Mouse (Mus musculus) yolk sac, embryonic 10.5 days (tissue): ENCODE data around the gene Ppp4c.

ENCODE experiments used
- DNase-seq: peaks from one replicate; pipeline ENCODE4 v3.0.0-alpha.2; 2017; ENCODE audit warnings: low spot score

Ppp4c gene

DNA sequence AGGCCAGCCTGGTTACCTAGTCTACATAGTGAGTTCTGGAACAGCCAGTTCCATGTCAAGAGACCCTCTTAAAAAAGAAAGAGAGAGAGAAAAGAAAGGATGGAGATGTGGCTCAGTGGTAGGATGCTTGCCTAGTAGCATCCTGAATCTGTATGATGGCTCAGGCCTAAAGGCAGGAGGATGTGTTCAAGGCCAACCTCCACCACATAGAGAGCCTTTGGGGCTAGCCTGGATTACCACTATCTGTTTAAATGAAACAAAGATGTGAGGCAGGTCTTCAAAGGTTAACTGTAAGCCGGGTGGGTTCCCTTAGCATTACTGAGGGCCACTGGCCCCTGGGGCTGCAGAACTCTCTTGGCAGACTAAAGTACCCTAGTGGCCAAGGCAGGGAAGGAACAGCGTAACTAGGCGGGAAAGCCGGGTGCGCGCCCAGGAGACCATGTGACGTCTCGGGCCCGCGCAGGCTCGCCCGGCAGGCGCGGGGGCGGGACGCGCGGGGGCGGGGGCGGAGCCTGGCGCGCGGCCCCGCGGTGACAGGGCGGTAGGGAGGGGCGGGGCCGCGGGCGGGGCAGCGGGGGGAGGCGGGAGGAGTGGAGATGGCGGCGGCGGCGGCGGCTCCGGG, 33.1 kb downstream of the Ppp4c start, which contains the start of gene Mapk3:
Gene Mapk3 (plus strand): TSS at position 552 of the 622 bp plus-strand sequence.
- DNase-seq, result peak; percentile 92

GRCm38 (mm10) chr7:126758539-126758938, 33.8 kb downstream of the Ppp4c start:
- DNase-seq, result no peak

GRCm38 (mm10) chr7:126754866-126755265, 37.4 kb downstream of the Ppp4c start:
- DNase-seq, result peak; percentile 76

DNA sequence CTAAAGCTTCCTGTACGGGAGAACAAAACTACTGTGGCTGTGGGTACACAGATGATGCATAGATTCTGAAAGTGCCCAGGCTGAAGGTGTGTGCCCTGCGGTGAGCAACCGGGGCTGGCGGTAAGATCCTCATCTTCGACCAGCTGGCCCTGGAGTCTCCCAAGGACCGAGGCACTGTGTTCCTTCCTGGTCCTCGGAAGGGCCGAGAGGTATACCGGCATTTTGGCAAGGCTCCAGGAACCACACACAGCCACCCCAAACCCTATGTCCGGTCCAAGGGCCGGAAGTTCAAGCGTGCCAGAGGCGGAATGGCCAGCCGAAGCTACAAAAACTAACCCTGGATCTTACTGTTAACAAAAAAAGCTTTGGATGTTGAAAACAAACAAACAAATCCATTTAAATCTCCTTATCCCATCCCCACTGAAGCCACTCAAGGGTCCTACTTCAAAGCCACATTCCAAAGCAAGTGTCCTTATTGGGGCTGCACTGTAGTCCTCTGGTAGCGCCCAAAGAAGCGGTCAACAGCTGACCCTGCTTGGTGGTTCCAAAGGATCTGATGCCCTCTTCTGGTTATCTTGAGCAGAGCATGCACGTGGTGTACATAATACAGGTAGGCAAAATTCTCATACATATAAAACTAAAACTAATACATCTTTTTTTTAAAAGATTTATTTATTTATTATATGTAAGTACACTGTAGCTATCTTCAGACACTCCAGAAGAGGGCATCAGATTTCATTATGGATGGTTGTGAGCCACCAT, 42.5 kb downstream of the Ppp4c start:
- no peak for DNase-seq

GRCm38 (mm10) chr7:126748824-126749223, 43.5 kb downstream of the Ppp4c start:
- peak; percentile 44 for DNase-seq

- peak; percentile 86 for DNase-seq
Observed at GRCm38 (mm10) chr7:126746798-126747197, 45.5 kb downstream of the Ppp4c start.

DNA sequence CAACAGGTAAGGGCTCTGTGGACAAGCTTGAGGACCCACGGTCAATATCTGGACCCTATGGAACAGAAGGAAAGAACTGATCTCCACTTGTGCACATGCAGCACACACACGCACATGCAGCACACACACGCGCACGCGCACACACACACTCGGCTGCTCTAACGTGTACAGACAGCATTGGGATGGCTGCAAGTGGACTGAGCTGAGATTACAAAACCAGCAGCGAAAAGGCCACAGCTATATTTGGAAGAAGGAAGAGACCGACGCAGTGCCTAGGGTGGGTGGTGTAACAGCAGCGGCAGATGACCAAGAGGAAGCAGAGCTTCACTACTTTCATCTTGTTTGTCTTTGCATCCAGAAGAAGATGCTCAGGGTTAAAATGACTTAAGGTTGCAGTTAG, 46.2 kb downstream of the Ppp4c start:
- no peak for DNase-seq

GRCm38 (mm10) chr7:126741964-126742482, 50.3 kb downstream of the Ppp4c start:
- no peak for DNase-seq

DNA sequence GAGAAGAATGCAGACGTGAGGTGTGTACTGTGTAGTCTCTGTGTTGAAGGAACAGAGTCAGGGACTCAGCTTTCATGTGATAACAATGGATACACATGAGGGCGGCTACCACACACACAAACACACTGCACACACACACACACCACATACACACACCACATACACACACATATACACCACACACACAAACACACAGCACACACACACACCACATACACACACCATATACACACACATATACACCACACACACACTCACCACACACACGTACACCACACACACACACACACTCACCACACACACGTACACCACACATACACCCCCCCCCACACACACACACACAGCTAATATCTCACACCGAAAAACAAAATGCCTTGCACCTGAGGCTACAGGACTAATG, 50.8 kb downstream of the Ppp4c start:
- DNase-seq, result no peak

DNA sequence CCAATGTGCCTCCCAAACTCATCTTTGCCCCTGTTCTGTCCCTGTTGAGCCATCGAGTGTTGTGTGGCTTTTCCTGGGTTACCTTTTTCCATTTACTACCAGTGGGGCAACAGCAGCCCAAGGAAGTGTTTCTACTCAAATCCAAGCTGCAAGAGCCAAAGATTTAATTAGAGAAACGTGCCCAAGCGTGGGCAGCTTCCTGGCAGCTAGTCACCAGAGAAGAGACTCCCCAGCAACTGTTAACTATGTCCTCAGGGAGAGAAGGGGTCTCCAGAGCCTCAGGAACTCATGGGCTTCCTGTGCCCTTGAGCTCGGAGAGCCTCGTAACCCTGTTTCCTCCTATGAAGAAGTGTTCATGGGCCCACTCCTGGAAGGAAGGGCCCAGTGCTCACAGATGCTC, 51.3 kb downstream of the Ppp4c start:
- DNase-seq, result no peak

DNA sequence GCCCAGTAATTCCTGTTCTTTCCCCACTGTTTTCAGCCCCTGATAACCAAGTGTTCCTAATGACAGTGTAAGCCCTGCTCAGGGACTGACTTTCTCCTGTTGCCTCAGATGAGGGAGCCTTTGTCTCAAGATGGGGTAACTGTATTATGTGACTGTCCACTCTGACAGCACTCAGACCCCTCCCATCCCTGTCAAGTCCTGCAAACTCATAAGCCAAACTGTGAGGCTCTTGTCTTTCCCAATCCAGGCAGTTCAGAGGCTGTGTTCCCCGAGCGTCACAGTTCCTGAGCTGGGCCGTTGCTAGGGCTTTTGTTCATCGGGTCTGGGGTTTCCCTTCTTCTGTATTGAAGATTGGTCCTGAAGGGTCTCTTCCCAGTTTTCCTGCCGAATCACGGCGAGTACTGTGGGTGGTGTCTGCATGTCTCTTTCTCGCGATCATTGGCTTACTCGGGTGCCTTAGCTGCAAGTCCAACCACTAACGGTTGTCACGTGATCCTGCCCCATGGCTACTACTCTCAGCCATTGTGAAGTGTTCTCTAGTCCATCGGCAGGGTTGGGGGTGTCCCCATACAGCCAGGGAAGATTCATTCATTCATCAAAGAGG, 52.1 kb downstream of the Ppp4c start:
- no peak for DNase-seq

- no peak for DNase-seq
Observed at GRCm38 (mm10) chr7:126739551-126739950, 52.7 kb downstream of the Ppp4c start.

DNA sequence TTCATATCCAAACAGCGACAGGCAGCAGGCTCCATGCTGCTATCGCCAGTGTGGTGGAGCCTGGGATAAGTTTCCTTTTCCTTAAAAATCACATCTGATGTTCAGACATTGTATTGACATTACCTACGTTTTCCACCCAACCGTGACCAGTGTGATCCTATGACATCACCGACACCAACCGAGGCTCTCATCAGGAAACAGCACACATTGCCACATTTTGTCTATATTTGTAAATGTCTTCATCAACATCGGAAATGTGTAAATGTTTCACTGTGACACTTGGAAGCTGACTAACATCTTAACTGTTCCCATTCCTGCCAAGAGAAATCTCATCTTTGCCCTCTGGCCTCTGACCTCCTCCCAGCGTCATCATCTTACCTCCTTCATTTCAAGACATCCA, 56.2 kb downstream of the Ppp4c start:
- no peak for DNase-seq
